Mouse (Mus musculus): ENCODE measurements around the gene Plcl2.
"Not testable (repeated sequence)": the region's sequence is repeated elsewhere in the genome, so short reads cannot be mapped to it uniquely, and the experiment has no call there.

The Plcl2 gene

DNA sequence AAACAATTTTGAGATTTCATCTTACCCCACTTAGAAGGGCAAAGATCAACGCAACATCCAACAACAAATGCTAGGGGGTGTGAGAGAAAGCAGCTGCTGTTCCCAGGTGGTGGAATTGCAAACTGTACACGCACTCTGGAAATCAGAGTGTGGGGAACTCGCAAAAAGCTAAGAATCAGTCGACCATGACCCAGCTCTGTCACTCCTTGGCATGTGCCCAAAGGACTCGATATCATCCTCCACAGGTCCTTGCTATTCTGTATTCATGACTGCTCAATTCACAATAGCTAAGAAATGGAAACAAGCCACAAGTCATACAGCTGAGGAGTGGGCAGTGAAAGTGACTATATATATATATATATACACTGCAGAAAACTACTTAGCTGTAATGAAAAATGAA, 162.2 kb downstream of the Plcl2 start:
- in situ Hi-C loops (cut with MseI, MboI): no loop called here

GRCm38 (mm10) chr17:50674580-50674979, 165.4 kb downstream of the Plcl2 start:
- in situ Hi-C loops (cut with MseI, MboI): no loop called here

DNA sequence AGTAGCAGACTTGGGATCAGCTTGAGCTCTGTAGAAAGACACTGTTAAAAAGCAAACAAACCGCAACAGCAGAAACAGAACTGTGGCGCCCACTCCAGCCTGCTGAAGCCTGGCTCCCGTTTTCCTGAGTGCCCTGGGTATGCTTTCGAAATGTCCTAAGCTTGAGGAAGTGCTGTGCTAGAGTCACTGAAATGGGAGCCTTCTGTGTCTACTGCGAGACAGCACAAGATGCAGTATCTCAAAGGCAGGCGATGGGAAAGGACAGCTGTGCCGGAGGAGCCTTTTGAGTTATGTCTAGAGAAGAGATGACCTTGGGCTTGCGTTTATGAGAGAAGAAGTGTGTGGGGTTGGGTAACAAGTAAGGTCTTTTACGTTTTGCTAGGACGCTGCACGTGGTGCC, 166.0 kb downstream of the Plcl2 start:
- in situ Hi-C loops (cut with MseI, MboI): no loop called here

GRCm38 (mm10) chr17:50677334-50677733, 168.1 kb downstream of the Plcl2 start:
- in situ Hi-C loops (cut with MseI, MboI): no loop called here

DNA sequence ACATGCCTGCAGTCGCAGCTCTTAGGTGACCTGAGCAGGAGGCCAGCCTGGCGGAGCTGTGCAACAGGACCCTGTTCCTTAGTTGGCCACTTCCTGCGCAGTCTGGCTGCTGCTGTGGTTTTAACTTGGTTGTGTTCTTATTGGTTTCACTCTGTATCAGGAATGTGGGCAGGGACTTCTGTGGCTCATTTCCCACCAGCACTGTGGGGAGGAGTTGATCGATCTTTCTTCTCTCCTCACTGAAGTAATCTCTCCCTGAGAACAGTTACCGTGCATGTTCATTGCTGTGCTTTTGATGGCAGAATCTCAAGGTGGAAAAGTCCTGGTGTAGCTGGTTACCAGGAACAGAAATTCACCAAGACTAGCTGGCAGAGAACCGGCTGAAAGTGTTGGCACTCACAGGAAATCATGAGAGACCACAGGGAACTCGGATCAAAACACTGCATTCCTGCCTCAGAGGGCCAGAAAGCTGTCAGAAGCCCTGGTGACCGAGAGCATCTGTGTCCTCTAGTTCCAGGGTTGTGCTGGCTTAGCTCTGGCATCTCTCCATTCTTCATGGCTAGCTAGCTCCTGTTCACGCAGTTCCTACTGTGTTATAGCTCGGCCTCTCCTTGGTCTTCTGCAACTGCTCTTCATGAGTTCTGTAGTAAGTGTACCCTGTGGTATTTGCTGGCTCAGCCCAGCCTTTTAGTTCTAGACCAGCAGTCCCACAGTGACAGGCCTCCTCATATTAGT, 168.9 kb downstream of the Plcl2 start:
- in situ Hi-C loops (cut with MseI, MboI): no loop called here

- in situ Hi-C loops (cut with MseI, MboI): no loop called here
These were observed 169.5 kb downstream of the Plcl2 start for GRCm38 (mm10) chr17:50678748-50679147.

DNA sequence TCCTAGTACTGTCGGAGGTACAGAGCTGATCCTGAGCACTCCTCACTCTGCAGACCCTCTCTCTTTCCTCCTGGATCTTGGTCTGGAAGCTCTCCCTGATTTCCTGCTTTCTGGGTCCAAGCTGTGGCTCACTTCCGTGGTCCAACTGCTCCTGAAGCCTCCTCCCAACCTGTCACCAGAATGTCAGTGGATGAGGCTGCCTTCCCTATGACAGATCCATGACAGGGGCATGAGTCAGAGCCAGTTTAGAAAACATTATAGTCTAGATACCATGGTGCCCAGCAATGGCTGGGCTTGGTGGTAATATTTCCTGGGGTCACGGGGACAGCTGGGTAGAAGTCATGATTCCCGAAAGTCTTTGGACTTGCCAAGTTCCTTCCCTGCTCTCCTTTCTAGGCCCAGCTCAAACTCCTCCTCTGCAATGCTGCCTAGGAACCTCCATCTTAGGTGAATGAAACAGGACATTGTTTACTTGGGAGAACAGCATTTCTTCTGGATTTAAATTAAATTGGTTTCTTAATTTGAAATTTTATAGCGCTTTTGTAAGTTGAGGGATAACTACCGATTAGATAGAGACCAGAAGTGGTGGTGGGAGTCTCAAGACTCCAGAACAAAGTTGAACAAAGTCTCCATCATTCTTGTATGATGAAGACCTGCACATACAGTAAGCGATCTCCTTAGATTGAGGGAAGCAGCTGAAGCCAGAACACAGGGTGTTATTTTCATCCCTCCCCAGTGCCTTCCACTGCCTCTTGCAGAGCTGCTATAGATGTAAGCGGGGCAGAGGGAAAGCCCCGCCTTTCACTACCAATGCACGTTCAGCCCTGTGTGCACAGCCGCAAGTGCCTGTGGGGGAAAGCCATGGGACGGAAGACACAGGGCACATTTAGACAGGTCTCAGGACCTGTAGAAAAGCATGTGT, 170.7 kb downstream of the Plcl2 start:
- in situ Hi-C loops (cut with MseI, MboI): no loop called here

GRCm38 (mm10) chr17:50682696-50683095, 173.5 kb downstream of the Plcl2 start:
- in situ Hi-C loops (cut with MseI, MboI): no loop called here

GRCm38 (mm10) chr17:50684960-50685645, 175.9 kb downstream of the Plcl2 start:
- in situ Hi-C loops (cut with MseI, MboI): no loop called here

DNA sequence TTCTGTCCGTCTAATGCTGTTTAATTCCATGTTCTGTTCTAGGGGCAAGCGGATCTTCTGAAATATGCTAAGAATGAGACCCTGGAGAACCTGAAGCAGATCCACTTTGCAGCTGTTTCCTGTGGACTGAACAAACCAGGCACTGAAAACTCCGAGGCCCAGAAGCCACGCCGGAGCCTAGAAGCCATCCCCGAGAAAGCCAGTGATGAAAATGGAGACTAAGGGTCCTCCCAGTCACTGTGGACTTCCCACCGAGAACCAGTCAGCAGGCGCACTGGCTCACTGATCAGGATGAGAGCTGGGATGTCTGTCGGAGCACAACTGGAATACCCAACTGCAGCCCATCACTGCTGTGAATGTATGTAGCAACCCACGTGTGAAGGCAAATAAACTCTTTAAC, 178.5 kb downstream of the Plcl2 start:
- in situ Hi-C loops (cut with MseI, MboI): no loop called here

DNA sequence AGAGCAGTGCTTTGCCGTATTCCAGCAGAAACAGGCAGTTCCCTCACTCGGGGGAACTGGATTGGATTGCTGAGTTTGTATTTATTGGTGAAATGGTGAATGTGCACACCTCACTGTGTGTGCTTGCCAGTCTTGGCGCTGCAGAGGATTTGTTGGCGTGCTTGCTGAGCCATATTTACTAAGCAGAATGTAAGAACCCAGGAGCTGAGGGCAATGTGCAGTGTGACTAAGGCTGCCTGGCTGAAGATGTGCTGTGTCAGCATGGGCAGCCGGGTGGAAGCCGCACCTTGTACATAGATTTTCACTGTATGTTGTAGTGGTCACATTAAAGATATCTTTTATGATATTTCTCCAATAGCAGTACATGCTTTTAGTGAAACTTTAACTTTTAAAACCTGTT, 178.9 kb downstream of the Plcl2 start:
- in situ Hi-C loops (cut with MseI, MboI): no loop called here

DNA sequence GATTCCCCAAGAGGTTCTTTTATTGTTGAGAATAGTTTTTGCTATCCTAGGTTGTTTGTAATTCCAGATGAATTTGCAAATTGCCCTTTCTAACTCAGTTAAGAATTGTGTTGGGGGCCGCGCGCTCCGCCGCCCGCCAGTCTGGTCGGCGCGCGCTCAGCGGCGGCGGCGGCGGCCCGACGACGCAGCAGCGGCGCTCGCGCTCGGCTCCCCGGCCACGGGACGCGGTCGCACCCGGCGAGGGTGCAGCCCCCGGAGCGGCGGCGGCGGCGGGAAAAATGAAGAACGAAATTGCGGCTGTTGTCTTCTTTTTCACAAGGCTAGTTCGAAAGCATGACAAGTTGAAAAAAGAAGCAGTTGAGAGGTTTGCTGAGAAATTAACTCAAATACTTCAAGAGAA, 189.2 kb downstream of the Plcl2 start:
- in situ Hi-C loops (cut with MseI, MboI): not testable (repeated sequence)

GRCm38 (mm10) chr17:50710497-50711222, 201.5 kb downstream of the Plcl2 start:
- in situ Hi-C loops (cut with MseI, MboI): no loop called here

DNA sequence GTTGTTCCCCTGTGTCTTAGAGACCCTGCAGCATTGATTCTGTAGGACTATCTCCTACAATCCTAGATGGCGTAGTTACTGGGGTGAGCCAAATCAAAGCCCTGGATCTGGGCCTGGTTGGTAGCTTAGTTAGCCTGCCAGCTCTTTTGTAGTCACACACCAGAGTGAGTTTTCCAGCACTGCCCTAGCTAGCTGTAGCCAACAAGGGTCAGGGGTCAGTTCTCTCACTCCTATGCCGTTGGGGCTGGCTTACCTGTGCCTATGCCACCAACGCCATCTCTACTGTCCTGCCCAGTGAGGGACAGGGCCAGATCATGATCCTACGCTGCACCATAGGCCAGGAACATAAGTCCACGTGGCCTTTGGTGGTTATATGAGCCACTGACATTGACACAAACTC, 208.4 kb downstream of the Plcl2 start:
- in situ Hi-C loops (cut with MseI, MboI): no loop called here

GRCm38 (mm10) chr17:50724376-50724775, 215.2 kb downstream of the Plcl2 start:
- in situ Hi-C loops (cut with MseI, MboI): no loop called here

GRCm38 (mm10) chr17:50726265-50726664, 217.1 kb downstream of the Plcl2 start:
- in situ Hi-C loops (cut with MseI, MboI): no loop called here

DNA sequence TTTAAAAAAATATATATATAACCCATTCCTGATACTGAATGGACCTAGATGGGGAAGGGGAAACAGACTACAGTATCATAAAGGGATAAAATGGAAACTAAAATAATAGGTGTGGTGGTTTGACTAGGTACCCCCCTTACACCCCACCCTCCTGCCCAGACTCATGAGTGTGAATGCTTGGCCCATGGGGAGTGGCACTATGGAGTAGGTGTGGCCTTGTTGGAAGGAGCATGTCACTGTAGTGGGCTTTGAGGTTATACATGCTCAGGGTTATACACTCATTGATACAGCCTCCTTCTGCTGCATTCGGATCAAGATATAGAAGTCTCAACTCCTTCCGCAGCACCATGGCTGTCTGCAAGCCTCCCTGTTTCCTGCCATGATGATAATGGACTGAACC, 219.8 kb downstream of the Plcl2 start:
- in situ Hi-C loops (cut with MseI, MboI): no loop called here

DNA sequence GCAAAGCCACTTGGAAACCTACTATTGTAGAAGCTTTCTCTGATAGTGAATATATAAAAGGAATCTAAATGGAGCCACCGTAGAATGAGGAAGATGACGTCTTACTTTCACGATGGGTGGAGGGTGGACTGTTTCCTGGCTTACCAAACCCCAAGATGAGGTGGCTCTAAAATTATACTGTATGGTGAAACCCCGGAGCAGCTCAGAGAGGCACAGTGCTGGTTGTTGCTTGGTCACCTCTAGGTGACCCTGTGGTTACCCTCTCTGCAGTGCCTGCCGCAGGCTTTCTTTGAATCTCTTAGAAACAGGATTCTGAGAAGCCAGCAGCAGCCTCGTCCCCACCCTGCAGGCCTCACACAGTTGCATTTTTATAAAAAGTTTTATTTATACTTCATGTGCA, 220.4 kb downstream of the Plcl2 start:
- in situ Hi-C loops (cut with MseI, MboI): no loop called here

DNA sequence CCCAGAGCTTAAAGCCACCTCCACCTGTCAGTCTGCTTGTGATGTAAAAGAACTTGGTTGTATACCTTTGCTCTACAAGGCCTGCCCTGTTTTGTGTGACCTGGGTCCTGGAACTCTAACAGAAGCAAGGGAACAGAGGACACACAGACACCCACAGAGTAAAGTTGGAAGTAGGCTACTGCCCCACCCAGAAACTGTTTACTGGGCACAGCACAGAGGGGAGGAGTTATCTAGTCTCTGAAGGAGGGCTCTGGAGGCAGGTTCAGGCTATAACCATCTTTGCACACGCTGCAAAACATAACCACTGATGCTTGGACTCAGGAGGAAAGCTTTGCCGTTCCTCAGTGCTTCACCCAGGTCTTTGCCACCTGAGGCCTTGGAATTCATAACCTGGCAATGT, 221.7 kb downstream of the Plcl2 start:
- in situ Hi-C loops (cut with MseI, MboI): no loop called here

- in situ Hi-C loops (cut with MseI, MboI): no loop called here
These were observed 222.7 kb downstream of the Plcl2 start for GRCm38 (mm10) chr17:50731876-50732275.

DNA sequence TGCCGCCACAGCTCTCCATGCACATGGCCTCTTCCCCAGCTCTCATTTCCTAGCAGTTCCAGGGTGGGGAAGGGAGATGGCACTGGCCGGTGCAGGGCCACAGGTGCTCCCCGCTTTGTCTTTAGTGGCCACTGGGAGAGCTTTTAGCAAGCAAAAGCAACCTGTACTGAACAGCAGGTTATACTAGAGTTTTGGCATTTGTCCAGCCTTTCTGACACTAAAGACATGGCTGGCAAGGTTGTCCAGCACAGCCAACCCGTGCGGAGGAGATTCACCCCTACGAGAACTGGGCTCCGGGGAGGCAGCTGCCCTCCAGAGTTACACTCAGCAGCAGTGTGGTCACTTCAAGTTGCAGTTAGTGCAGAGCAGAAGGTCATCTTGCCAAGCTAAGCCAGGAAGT, 224.2 kb downstream of the Plcl2 start:
- in situ Hi-C loops (cut with MseI, MboI): no loop called here

- in situ Hi-C loops (cut with MseI, MboI): no loop called here
These were observed 225.6 kb downstream of the Plcl2 start for GRCm38 (mm10) chr17:50734781-50735180.
